Mouse (Mus musculus) layer of hippocampus, adult 9-11 months (tissue): ENCODE data around the gene Ugt1a10.
"Not testable (repeated sequence)": the region's sequence is repeated elsewhere in the genome, so short reads cannot be mapped to it uniquely, and the experiment has no call there.

Source experiments
- DNase-seq: peaks from one replicate; pipeline ENCODE4 v3.0.0; 2022

The Ugt1a10 gene

GRCm38 (mm10) chr1:88143966-88144675 lies 88.9 kb downstream of the Ugt1a10 start:
- not testable (repeated sequence) for DNase-seq

GRCm38 (mm10) chr1:88145278-88145677 lies 90.1 kb downstream of the Ugt1a10 start:
- DNase-seq, result not testable (repeated sequence)

- not testable (repeated sequence) for DNase-seq
These were observed 94.9 kb downstream of the Ugt1a10 start for GRCm38 (mm10) chr1:88150133-88150532.

GRCm38 (mm10) chr1:88158430-88158829 lies 103.2 kb downstream of the Ugt1a10 start:
- no peak for DNase-seq

GRCm38 (mm10) chr1:88165711-88166110 lies 110.5 kb downstream of the Ugt1a10 start, which contains the start of gene Ugt1a5:
TSS of gene Ugt1a5 (plus strand) at chr1:88166012.
- no peak for DNase-seq

- DNase-seq, result not testable (repeated sequence)
These were observed 117.0 kb downstream of the Ugt1a10 start for GRCm38 (mm10) chr1:88172190-88172589.

- no peak for DNase-seq
These were observed 124.5 kb downstream of the Ugt1a10 start for GRCm38 (mm10) chr1:88179657-88180056.

GRCm38 (mm10) chr1:88186325-88186935 lies 131.2 kb downstream of the Ugt1a10 start:
- no peak for DNase-seq

- no peak for DNase-seq
These were observed 136.9 kb downstream of the Ugt1a10 start for GRCm38 (mm10) chr1:88192136-88192535.

GRCm38 (mm10) chr1:88195687-88196086 lies 140.5 kb downstream of the Ugt1a10 start:
- DNase-seq, result no peak

- DNase-seq, result no peak
These were observed 142.3 kb downstream of the Ugt1a10 start for GRCm38 (mm10) chr1:88197443-88197842.

- no peak for DNase-seq
These were observed 144.8 kb downstream of the Ugt1a10 start for GRCm38 (mm10) chr1:88199996-88200395.

GRCm38 (mm10) chr1:88200456-88200855 lies 145.3 kb downstream of the Ugt1a10 start, which contains the start of gene Ugt1a2:
TSS of gene Ugt1a2 (plus strand) at chr1:88200601.
- DNase-seq, result no peak

GRCm38 (mm10) chr1:88205294-88205922 lies 150.2 kb downstream of the Ugt1a10 start, which contains the start of gene Dnajb3:
TSS of gene Dnajb3 (minus strand) at chr1:88205782.
- DNase-seq, result peak; percentile 89

- no peak for DNase-seq
These were observed 151.8 kb downstream of the Ugt1a10 start for GRCm38 (mm10) chr1:88206843-88207479.

GRCm38 (mm10) chr1:88211812-88212211 lies 156.6 kb downstream of the Ugt1a10 start, which contains the start of gene Ugt1a1:
TSS of gene Ugt1a1 (plus strand) at chr1:88211959.
- DNase-seq, result no peak

GRCm38 (mm10) chr1:88212341-88213045 lies 157.3 kb downstream of the Ugt1a10 start:
- DNase-seq, result no peak

- no peak for DNase-seq
These were observed 157.9 kb downstream of the Ugt1a10 start for GRCm38 (mm10) chr1:88213061-88213460.

GRCm38 (mm10) chr1:88213766-88214461 lies 158.7 kb downstream of the Ugt1a10 start:
- no peak for DNase-seq

GRCm38 (mm10) chr1:88214462-88214952 lies 159.3 kb downstream of the Ugt1a10 start:
- no peak for DNase-seq
